Mouse (Mus musculus) testis, adult 2 months (tissue): ENCODE measurements around the gene Gse1.

Experiments used
- CTCF ChIP-seq: fragments of 200-500 bp; IDR thresholded peaks from 2 replicates; pipeline ENCODE4 v1.5.1; 2012; ENCODE audit warnings: low read depth, mild to moderate bottlenecking, inconsistent platforms, low read length, moderate library complexity; ENCODE audit not compliant: control insufficient read depth, insufficient read depth, insufficient replicate concordance
- POLR2A ChIP-seq: fragments of 200-500 bp; IDR thresholded peaks from 2 replicates; pipeline ENCODE4 v1.6.1; 2012; ENCODE audit warnings: low read depth, mild to moderate bottlenecking, inconsistent platforms, low read length, moderate library complexity; ENCODE audit not compliant: control insufficient read depth

DNA sequence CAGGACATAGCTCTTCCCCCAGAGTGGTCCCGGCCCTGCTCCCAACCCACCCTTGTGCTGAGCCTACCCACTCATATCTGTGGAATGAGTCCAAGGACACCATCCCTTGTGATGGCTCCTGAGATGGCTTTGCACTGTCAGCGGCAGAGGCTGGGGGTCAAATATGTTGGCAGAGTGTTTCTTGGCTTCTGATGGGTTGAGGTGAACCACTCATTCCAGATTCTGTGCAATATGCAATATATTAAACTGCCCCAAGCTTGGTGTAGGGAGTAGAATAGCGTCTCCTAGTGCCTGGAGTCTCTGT lies 323.4 kb downstream of the Gse1 start:
- TF ChIP-seq CTCF (no peak), POLR2A (no peak)
